Mouse (Mus musculus) adrenal gland (tissue): ENCODE results near the gene Wwox.

ENCODE experiments used
- intact Hi-C: fragments of 180-260 bp; cut with DNase I; formaldehyde crosslinking; loops from one replicate; pipeline ENCODE4 v1.15.1; 2025

The Wwox gene

GRCm38 (mm10) chr8:114593424-114594157 lies 154.1 kb downstream of the Wwox start:
- intact Hi-C loops: loop anchor here (5.0 kb wide), 1 partner anchor 124 kb away; no protein-coding TSS in a partner anchor

GRCm38 (mm10) chr8:114594811-114595210 lies 155.4 kb downstream of the Wwox start:
- intact Hi-C loops: loop anchor here (5.0 kb wide), 1 partner anchor 122 kb away; no protein-coding TSS in a partner anchor

GRCm38 (mm10) chr8:114599555-114599954 lies 160.1 kb downstream of the Wwox start:
- intact Hi-C loops: no loop called here

GRCm38 (mm10) chr8:114600196-114600595 lies 160.7 kb downstream of the Wwox start:
- intact Hi-C loops: no loop called here

- intact Hi-C loops: no loop called here
Observed at GRCm38 (mm10) chr8:114603046-114603445, 163.6 kb downstream of the Wwox start.

GRCm38 (mm10) chr8:114603561-114603960 lies 164.1 kb downstream of the Wwox start:
- intact Hi-C loops: no loop called here

- intact Hi-C loops: no loop called here
Observed at GRCm38 (mm10) chr8:114604315-114604714, 164.9 kb downstream of the Wwox start.

- intact Hi-C loops: no loop called here
Observed at GRCm38 (mm10) chr8:114605651-114606050, 166.2 kb downstream of the Wwox start.

- intact Hi-C loops: no loop called here
Observed at GRCm38 (mm10) chr8:114609330-114609729, 169.9 kb downstream of the Wwox start.

GRCm38 (mm10) chr8:114611075-114611474 lies 171.6 kb downstream of the Wwox start:
- intact Hi-C loops: no loop called here

- intact Hi-C loops: no loop called here
Observed at GRCm38 (mm10) chr8:114612091-114612490, 172.6 kb downstream of the Wwox start.

GRCm38 (mm10) chr8:114615413-114615812 lies 176.0 kb downstream of the Wwox start:
- intact Hi-C loops: no loop called here

GRCm38 (mm10) chr8:114615908-114616307 lies 176.5 kb downstream of the Wwox start:
- intact Hi-C loops: no loop called here

GRCm38 (mm10) chr8:114618908-114619508 lies 179.6 kb downstream of the Wwox start:
- intact Hi-C loops: no loop called here

GRCm38 (mm10) chr8:114625402-114625801 lies 185.9 kb downstream of the Wwox start:
- intact Hi-C loops: no loop called here

GRCm38 (mm10) chr8:114626897-114627296 lies 187.4 kb downstream of the Wwox start:
- intact Hi-C loops: no loop called here

- intact Hi-C loops: no loop called here
Observed at GRCm38 (mm10) chr8:114629719-114630118, 190.3 kb downstream of the Wwox start.

GRCm38 (mm10) chr8:114631087-114631486 lies 191.6 kb downstream of the Wwox start:
- intact Hi-C loops: no loop called here

GRCm38 (mm10) chr8:114634151-114634550 lies 194.7 kb downstream of the Wwox start:
- intact Hi-C loops: no loop called here

- intact Hi-C loops: no loop called here
Observed at GRCm38 (mm10) chr8:114634669-114635410, 195.4 kb downstream of the Wwox start.

- intact Hi-C loops: no loop called here
Observed at GRCm38 (mm10) chr8:114636376-114636775, 196.9 kb downstream of the Wwox start.

- intact Hi-C loops: no loop called here
Observed at GRCm38 (mm10) chr8:114641809-114642208, 202.4 kb downstream of the Wwox start.
